Mouse (Mus musculus) spleen, postnatal 14 days (tissue): ENCODE measurements around the gene Aurkb.

Experiments
- DNase-seq, 2 experiments: peaks; one replicate each; pipeline ENCODE4 v3.0.0; 2021 to 2022; ENCODE audit warnings: low spot score in 2 of 2

Aurkb gene

GRCm38 (mm10) chr11:69098039-69098761, 52.8 kb downstream of the Aurkb start:
- DNase-seq, result no peak

GRCm38 (mm10) chr11:69098762-69099091, 53.3 kb downstream of the Aurkb start:
- peak; percentile 91 to 93 for DNase-seq

DNA sequence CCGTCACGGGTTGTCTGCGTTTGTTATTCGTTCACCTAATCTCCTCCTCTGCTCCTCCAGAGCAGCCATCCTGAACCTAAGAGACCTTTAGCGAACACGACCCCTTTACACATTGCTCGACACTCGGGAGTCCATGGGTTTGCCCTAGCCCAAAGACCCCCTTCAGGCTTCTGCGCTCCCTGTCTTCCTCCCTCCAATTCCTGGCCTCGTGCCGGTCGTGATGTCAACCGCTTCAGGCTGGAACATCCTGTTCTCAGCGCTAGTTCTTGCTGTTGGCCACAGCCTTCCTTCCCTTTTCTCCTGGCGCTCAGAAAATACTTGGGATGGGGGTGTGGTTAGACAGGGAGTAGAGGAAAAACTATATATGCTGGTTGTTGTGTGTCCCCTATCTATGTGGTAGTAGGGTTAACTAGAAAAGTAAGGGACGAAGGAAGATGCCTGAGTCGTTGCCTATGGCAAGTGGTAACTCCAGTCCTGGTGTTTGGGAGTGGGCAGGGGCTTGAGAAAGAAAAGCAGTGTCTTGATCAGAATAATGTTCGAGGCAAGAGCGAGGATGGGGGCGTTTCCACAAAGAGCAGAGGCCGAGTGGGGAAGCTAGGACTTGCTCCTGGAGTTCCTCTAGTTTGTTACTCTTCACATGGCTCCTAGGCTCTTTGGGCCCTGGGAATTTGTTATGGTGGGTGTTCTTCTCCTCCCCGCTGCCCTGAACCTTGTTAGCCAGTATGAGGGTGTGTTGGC, 53.9 kb downstream of the Aurkb start:
- peak; percentile 32 to 35 for DNase-seq

DNA sequence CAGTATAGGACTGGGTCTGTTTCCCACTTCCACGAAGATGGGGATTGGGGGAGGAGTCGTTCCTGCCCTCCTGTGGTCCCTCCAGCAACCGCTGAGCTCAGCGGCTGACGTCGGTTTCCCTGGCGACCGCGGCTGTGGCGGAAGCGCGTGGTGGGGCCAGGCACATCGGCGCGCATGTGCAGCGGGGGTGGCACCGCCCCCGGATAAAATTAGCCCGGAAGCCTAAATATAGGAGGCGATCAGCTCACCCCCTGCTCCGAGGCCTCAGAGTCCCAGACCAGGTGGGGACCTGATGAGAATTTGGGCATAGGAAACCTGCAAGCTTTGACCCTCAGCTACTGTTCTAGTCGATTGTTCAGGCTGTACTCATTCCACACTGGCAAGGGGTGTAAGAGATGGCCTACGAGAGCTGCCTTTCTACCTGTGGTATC, 54.5 kb downstream of the Aurkb start:
- peak; percentile 78 to 86 for DNase-seq

- no peak for DNase-seq
Observed at GRCm38 (mm10) chr11:69100639-69101360, 55.4 kb downstream of the Aurkb start.
